28 mouse cellular contexts compared by ENCODE assay signal in the genomic region with DNA sequence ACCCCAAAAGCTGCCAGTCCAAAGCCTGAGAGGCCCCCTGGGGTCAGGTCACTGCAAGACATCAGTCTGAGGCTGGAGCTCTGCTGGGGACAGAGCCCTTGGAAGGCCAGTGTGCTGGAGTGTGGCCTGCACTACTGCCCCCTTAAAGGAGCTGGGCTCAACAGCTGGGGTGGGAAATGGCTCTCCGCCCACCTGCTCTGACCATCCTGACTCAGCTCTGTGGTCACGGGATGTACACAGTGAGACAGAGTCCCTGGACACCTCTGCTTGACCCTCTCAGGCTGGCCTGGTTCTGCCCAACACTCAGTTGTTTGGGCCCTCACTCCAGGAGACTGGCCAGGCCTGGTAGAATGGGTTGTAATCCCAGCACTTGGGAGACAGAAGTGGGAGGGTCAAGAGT. TPM values are rescaled to one million over a fixed set of nuclear protein-coding genes. Genes with fewer than 3 reads are reported as not detected.
DNase-seq lines count a peak whose midpoint lies in the region; ATAC-seq and TF ChIP-seq lines count a peak whose summit lies in the region.
"Had no signal": no experiment of that assay in that cellular context is flagged by ENCODE, and none has a peak within 500 bp of the region (broad histone marks: within the 10 kb centered on the region; RNA-seq: fewer than 3 reads in every experiment).

No protein-coding gene starts in this region.

- H3K9ac ChIP-seq in heart, postnatal 0 days (replicated peaks; ENCODE audit: low read depth, low read length): no peak overlapping the region
- no peak overlapping the region for H3K9ac ChIP-seq in midbrain, embryonic 13.5 days (replicated peaks)
- H3K9ac ChIP-seq: embryonic facial prominence, embryonic 13.5 days; embryonic facial prominence, embryonic 15.5 days; forebrain, embryonic 12.5 days had no signal

- H3K27me3 ChIP-seq in heart, postnatal 0 days (ENCODE audit: control insufficient read depth, insufficient read depth, low read length): no peaks in the 10 kb centered on the region
- H3K27me3 ChIP-seq in midbrain, embryonic 13.5 days: no peaks in the 10 kb centered on the region
- no peaks in the 10 kb centered on the region for H3K27me3 ChIP-seq in midbrain, embryonic 10.5 days (ENCODE audit: low read depth, poor library complexity, severe bottlenecking)
- H3K27me3 ChIP-seq: CH12.LX; embryonic facial prominence, embryonic 13.5 days; embryonic facial prominence, embryonic 15.5 days had no signal

- H3K4me2 ChIP-seq in heart, postnatal 0 days (ENCODE audit: low read depth, low read length): no peak overlapping the region
- no peak overlapping the region for H3K4me2 ChIP-seq in midbrain, embryonic 13.5 days (replicated peaks)
- H3K4me2 ChIP-seq: embryonic facial prominence, embryonic 13.5 days; embryonic facial prominence, embryonic 15.5 days; forebrain, embryonic 12.5 days had no signal

- TF ChIP-seq CTCF in heart, postnatal 0 days (IDR thresholded peaks at IDR 0.05; ENCODE audit: low read depth): no peak

- 78% methylated on average over 2 of the region's 2 CpGs for WGBS in heart, postnatal 0 days
- WGBS in midbrain, embryonic 13.5 days: 72% methylated on average over 2 of the region's 2 CpGs
- WGBS in midbrain, embryonic 10.5 days: 82% methylated on average over 2 of the region's 2 CpGs

- H3K4me3 ChIP-seq in heart, postnatal 0 days (ENCODE audit: low read depth, low read length): no peak overlapping the region
- no peak overlapping the region for H3K4me3 ChIP-seq in midbrain, embryonic 13.5 days (replicated peaks)
- no peak overlapping the region for H3K4me3 ChIP-seq in midbrain, embryonic 10.5 days
- H3K4me3 ChIP-seq: embryonic facial prominence, embryonic 13.5 days; embryonic facial prominence, embryonic 15.5 days; erythroblast, embryonic 14.5 days; forebrain, embryonic 10.5 days; forebrain, embryonic 12.5 days had no signal

- TF ChIP-seq EP300 in heart, postnatal 0 days (IDR thresholded peaks at IDR 0.05; ENCODE audit: low read depth): no peak

- H3K36me3 ChIP-seq in heart, postnatal 0 days (replicated peaks; ENCODE audit: control insufficient read depth, insufficient read depth, low read length): peaks cover 23% of the 10 kb centered on the region
- peaks cover 47% of the 10 kb centered on the region for H3K36me3 ChIP-seq in midbrain, embryonic 13.5 days
- peaks cover 44% of the 10 kb centered on the region for H3K36me3 ChIP-seq in midbrain, embryonic 10.5 days

- H3K27ac ChIP-seq in heart, postnatal 0 days (ENCODE audit: low read depth): no peak overlapping the region
- no peak overlapping the region for H3K27ac ChIP-seq in midbrain, embryonic 13.5 days
- no peak overlapping the region; the same call in 1 of the 2 replicates for H3K27ac ChIP-seq in midbrain, embryonic 10.5 days (replicated peaks)
- H3K27ac ChIP-seq: embryonic facial prominence, embryonic 13.5 days; embryonic facial prominence, embryonic 15.5 days; forebrain, embryonic 10.5 days; forebrain, embryonic 12.5 days had no signal

- no peaks in the 10 kb centered on the region for H3K9me3 ChIP-seq in heart, postnatal 0 days (replicated peaks; ENCODE audit: control insufficient read depth, low read length)
- H3K9me3 ChIP-seq in midbrain, embryonic 13.5 days: no peaks in the 10 kb centered on the region
- no peaks in the 10 kb centered on the region for H3K9me3 ChIP-seq in midbrain, embryonic 10.5 days (replicated peaks)
- H3K9me3 ChIP-seq: embryonic facial prominence, embryonic 13.5 days; embryonic facial prominence, embryonic 15.5 days; forebrain, embryonic 10.5 days; forebrain, embryonic 12.5 days; G1E had no signal

- DNase-seq in heart, postnatal 0 days (ENCODE audit: low spot score): no peak
- DNase-seq in heart, adult 11 months: no peak
- no peak for DNase-seq in midbrain, embryonic 10.5 days (ENCODE audit: low spot score)
- DNase-seq in NIH3T3 (ENCODE audit: low read depth): peak; percentile 72
- no peak for DNase-seq in ovary, adult 18-20 months (ENCODE audit: low spot score)
- DNase-seq in thymus, postnatal 36 days: no peak
- DNase-seq: adrenal gland, adult 2 months; adrenal gland, postnatal 10 days; adrenal gland, postnatal 25 days; cerebellum, adult 11 months; cerebellum, adult 18-20 months; cerebellum, adult 8-10 months; cerebellum, adult 9-11 months; cerebellum, postnatal 14 days; cerebellum, postnatal 36 days; embryo, embryonic 11 days had no signal

- 0 out of 2 replicates have a peak, but pooled peaks have one; percentile 11 for ATAC-seq in heart, postnatal 0 days (ENCODE audit: insufficient read depth, low read depth)
- 0 out of 2 replicates have a peak, but pooled peaks have one; percentile 10 for ATAC-seq in midbrain, embryonic 13.5 days
- ATAC-seq: CD4-positive, CD25-positive, alpha-beta regulatory T cell, adult 4 months; forebrain, embryonic 14.5 days; forebrain, embryonic 16.5 days had no signal

- no peaks in the 10 kb centered on the region for H3K4me1 ChIP-seq in heart, postnatal 0 days (ENCODE audit: control insufficient read depth, insufficient read depth)
- H3K4me1 ChIP-seq in midbrain, embryonic 13.5 days (replicated peaks): peaks cover 10% of the 10 kb centered on the region
- H3K4me1 ChIP-seq in midbrain, embryonic 10.5 days: peaks cover 23% of the 10 kb centered on the region

RNA-seq across cellular contexts. Expression of gene Asic3, which starts 3.7 kb away (rescaled TPM):
- not detected in 2 replicates for total RNA-seq in heart, postnatal 0 days (2014; rRNA removed; ENCODE audit: low replicate concordance)
- 0.08 and 0.10 TPM in 2 replicates for polyA plus RNA-seq in heart, postnatal 0 days (2015; fragmentation: Nextera tagmentation; extraction: Ambion mirVana)
- polyA plus RNA-seq in midbrain, embryonic 13.5 days (2015; fragmentation: Nextera tagmentation; extraction: Ambion mirVana): not detected in 2 replicates
- polyA plus RNA-seq in midbrain, embryonic 10.5 days (2016; fragmentation: Nextera tagmentation; extraction: Ambion mirVana): 0.19 and 0.31 TPM in 2 replicates
- total RNA-seq: common myeloid progenitor, adult 5-6 weeks had no signal
- polyA plus RNA-seq: CD4-positive, CD25-positive, alpha-beta regulatory T cell, adult 4 months; erythroblast, embryonic 14.5 days; forebrain, embryonic 10.5 days; forebrain, embryonic 14.5 days; G1E had no signal

RNA-seq across cellular contexts. Expression of gene Cdk5, which starts 13.9 kb away (rescaled TPM):
- 17.3 and 21.6 TPM in 2 replicates for total RNA-seq in heart, postnatal 0 days (2014; rRNA removed; ENCODE audit: low replicate concordance)
- polyA plus RNA-seq in heart, postnatal 0 days (2015; fragmentation: Nextera tagmentation; extraction: Ambion mirVana): 30.9 and 32.2 TPM in 2 replicates
- 95.9 and 102 TPM in 2 replicates for polyA plus RNA-seq in midbrain, embryonic 13.5 days (2015; fragmentation: Nextera tagmentation; extraction: Ambion mirVana)
- polyA plus RNA-seq in midbrain, embryonic 10.5 days (2016; fragmentation: Nextera tagmentation; extraction: Ambion mirVana): 49.0 and 61.6 TPM in 2 replicates

RNA-seq across cellular contexts. Expression of gene Slc4a2, which starts 14.2 kb away (rescaled TPM):
- 74.9 and 110 TPM in 2 replicates for total RNA-seq in heart, postnatal 0 days (2014; rRNA removed; ENCODE audit: low replicate concordance)
- 20.8 and 21.5 TPM in 2 replicates for polyA plus RNA-seq in heart, postnatal 0 days (2015; fragmentation: Nextera tagmentation; extraction: Ambion mirVana)
- polyA plus RNA-seq in midbrain, embryonic 13.5 days (2015; fragmentation: Nextera tagmentation; extraction: Ambion mirVana): 20.1 and 25.4 TPM in 2 replicates
- 32.9 and 33.3 TPM in 2 replicates for polyA plus RNA-seq in midbrain, embryonic 10.5 days (2016; fragmentation: Nextera tagmentation; extraction: Ambion mirVana)

RNA-seq across cellular contexts. Expression of gene Abcb8, which starts 16.0 kb away (rescaled TPM):
- total RNA-seq in heart, postnatal 0 days (2014; rRNA removed; ENCODE audit: low replicate concordance): 141 and 159 TPM in 2 replicates
- 69.2 and 73.2 TPM in 2 replicates for polyA plus RNA-seq in heart, postnatal 0 days (2015; fragmentation: Nextera tagmentation; extraction: Ambion mirVana)
- 50.2 and 51.5 TPM in 2 replicates for polyA plus RNA-seq in midbrain, embryonic 13.5 days (2015; fragmentation: Nextera tagmentation; extraction: Ambion mirVana)
- polyA plus RNA-seq in midbrain, embryonic 10.5 days (2016; fragmentation: Nextera tagmentation; extraction: Ambion mirVana): 62.9 and 64.6 TPM in 2 replicates

RNA-seq across cellular contexts. Expression of gene Atg9b, which starts 17.5 kb away (rescaled TPM):
- 0.15 and 0.66 TPM in 2 replicates for total RNA-seq in heart, postnatal 0 days (2014; rRNA removed; ENCODE audit: low replicate concordance)
- polyA plus RNA-seq in heart, postnatal 0 days (2015; fragmentation: Nextera tagmentation; extraction: Ambion mirVana): 0.34 and 0.47 TPM in 2 replicates
- polyA plus RNA-seq in midbrain, embryonic 13.5 days (2015; fragmentation: Nextera tagmentation; extraction: Ambion mirVana): 0.39 and 0.69 TPM in 2 replicates
- polyA plus RNA-seq in midbrain, embryonic 10.5 days (2016; fragmentation: Nextera tagmentation; extraction: Ambion mirVana): 0.31 and 0.72 TPM in 2 replicates
